Mouse (Mus musculus) limb, embryonic 15.5 days (tissue): ENCODE measurements around the gene Tex52. TPM values are rescaled to one million over a fixed set of nuclear protein-coding genes. Genes with fewer than 3 reads are reported as not detected.

ENCODE experiments used
- ATAC-seq: fragments of 200-750 bp; cut with Nextera tagmentation; 2 replicates; pipeline ENCODE4 v1.8.0; 2017; ENCODE audit warnings: low read depth, moderate TSS enrichment; ENCODE audit not compliant: insufficient number of reproducible peaks, low FRiP score, low TSS enrichment
- H3K27ac ChIP-seq: fragments of 300-500 bp; sonication (generic); 2 replicates; pipeline ENCODE4 v1.5.1; 2015; ENCODE audit warnings: moderate library complexity, mild to moderate bottlenecking, inconsistent platforms
- H3K27me3 ChIP-seq: fragments of 300-500 bp; sonication (generic); 2 replicates; pipeline ENCODE4 v1.6.1; 2015; ENCODE audit warnings: inconsistent platforms
- H3K36me3 ChIP-seq: fragments of 300-500 bp; sonication (generic); 2 replicates; pipeline ENCODE4 v1.6.1; 2015; ENCODE audit warnings: inconsistent platforms
- H3K4me1 ChIP-seq: fragments of 300-500 bp; sonication (generic); 2 replicates; pipeline ENCODE4 v1.6.1; 2015; ENCODE audit warnings: inconsistent platforms
- H3K4me2 ChIP-seq: fragments of 300-500 bp; sonication (generic); 2 replicates; pipeline ENCODE4 v1.6.1; 2015; ENCODE audit warnings: mild to moderate bottlenecking, inconsistent platforms
- H3K4me3 ChIP-seq: fragments of 300-500 bp; sonication (generic); 2 replicates; pipeline ENCODE4 v1.5.1; 2015; ENCODE audit warnings: mild to moderate bottlenecking, inconsistent platforms
- H3K9ac ChIP-seq: fragments of 300-500 bp; sonication (generic); 2 replicates; pipeline ENCODE4 v1.6.1; 2015; ENCODE audit warnings: inconsistent platforms
- H3K9me3 ChIP-seq: fragments of 300-500 bp; sonication (generic); 2 replicates; pipeline ENCODE4 v1.6.1; 2016; ENCODE audit warnings: inconsistent platforms
- whole genome bisulfite sequencing: fragments of 180-500 bp; shearing (Covaris S2); methylation state at CpG from one replicate; pipeline ENCODE4 v1.1.7; 2015; 5-methylcytosine and 5-hydroxymethylcytosine counted together
- polyA plus RNA-seq: library from polyadenylated mRNA; unstranded; fragments of >200 nt; fragmentation: Nextera tagmentation; extraction: Ambion mirVana; gene quantifications from 2 replicates; pipeline ENCODE4 v1.2.1, GENCODE M21; 2015

Tex52 gene
- polyA plus RNA-seq, 1 experiment from 2014 or later: 0.26 TPM

DNA sequence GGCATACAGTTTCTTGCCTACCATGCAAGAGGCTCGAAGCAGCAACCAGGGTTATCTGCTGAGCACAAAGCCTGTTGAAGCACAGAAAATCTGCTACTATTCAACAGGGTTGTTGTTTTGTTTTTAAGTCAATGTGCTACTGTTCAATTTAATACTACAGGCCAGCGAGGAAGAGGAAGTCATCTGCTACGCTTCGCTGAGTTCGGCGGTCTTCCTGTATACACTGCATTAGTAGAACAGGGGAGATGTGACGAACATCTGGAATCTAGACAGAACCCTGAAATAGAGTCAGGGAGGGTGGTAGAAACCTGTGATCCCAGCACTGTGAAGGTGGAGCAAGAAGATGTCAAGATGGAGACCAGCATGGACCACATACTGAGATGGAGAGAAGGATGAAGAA, 8.5 kb downstream of the Tex52 start:
- Histone ChIP-seq H3K27ac (no peak overlapping the region), H3K4me1 (no peaks in the 10 kb centered on the region), H3K4me2 (no peak overlapping the region), H3K36me3 (no peaks in the 10 kb centered on the region), H3K9me3 (no peaks in the 10 kb centered on the region), H3K27me3 (no peaks in the 10 kb centered on the region), H3K4me3 (no peak overlapping the region), H3K9ac (no peak overlapping the region)
- ATAC-seq: no peak
- 80% methylated on average over 7 of the region's 7 CpGs for WGBS

DNA sequence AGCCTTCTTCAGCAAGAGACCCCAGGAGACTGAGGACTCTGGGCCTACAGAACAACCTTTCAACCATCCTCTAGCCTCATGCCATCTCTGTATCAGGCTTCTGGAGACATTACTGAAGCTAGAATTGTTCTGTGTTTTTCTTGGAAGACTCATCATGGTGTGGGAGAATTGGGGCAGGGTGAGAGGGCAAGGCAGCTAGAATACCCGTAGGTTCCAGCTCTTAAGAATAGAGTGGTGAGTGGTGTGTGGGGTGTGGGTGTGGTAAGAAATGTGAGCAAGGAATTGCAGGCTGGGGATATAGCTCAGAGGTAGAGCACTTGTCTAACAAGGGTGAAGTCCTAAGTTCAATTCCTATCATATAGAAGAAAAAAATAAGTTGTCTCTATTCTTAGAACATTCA, 9.8 kb downstream of the Tex52 start:
- H3K4me1 ChIP-seq: no peaks in the 10 kb centered on the region
- ATAC-seq: no peak
- H3K4me2 ChIP-seq: no peak overlapping the region
- no peaks in the 10 kb centered on the region for H3K27me3 ChIP-seq
- H3K9me3 ChIP-seq: no peaks in the 10 kb centered on the region
- H3K36me3 ChIP-seq: no peaks in the 10 kb centered on the region
- no peak overlapping the region for H3K27ac ChIP-seq
- no peak overlapping the region for H3K9ac ChIP-seq
- no peak overlapping the region for H3K4me3 ChIP-seq
- 83% methylated on average over 1 of the region's 1 CpGs for WGBS

DNA sequence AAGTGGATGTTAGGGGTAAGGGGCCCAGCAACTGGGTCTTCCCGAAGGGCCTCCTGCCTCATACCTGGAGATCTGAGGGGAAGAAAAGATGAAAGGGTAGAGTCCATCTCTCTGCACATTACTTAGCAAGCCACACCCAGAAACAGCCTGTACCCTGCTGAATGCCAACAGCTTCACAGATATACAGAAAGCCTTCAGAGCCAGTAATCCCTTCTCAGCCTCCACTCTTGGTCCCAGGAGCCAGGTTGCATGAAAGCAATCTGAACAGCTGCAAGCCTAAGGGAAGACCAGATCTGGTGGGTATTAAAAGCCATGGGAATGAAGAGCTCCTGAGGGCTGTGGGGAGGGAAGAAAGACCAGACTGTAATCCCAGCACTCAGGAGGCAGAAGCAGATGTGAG, 13.9 kb downstream of the Tex52 start:
- Histone ChIP-seq H3K4me1 (no peaks in the 10 kb centered on the region), H3K27ac (no peak overlapping the region), H3K4me3 (no peak overlapping the region), H3K9ac (no peak overlapping the region), H3K4me2 (no peak overlapping the region), H3K9me3 (no peaks in the 10 kb centered on the region), H3K27me3 (no peaks in the 10 kb centered on the region), H3K36me3 (no peaks in the 10 kb centered on the region)
- WGBS: 75% methylated on average over 1 of the region's 1 CpGs
- no peak for ATAC-seq

DNA sequence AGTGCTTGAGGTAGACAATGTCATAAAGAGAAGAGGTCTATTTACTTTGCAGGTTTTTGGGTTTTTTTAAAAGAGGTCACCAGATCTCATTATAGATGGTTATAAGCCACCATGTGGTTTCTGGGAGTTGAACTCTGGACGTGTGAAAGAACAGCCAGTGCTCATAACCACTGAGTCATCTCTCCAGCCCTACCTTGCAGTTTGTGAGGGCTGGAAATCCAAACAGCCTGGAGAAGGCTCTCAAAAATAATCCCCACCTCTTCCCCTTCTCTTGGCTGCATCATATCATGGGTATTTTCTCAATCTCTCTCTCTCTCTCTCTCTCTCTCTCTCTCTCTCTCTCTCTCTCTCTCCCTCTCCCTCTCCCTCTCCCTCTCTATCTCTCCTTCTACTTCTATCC, 15.4 kb downstream of the Tex52 start:
- Histone ChIP-seq H3K4me3 (no peak overlapping the region), H3K9me3 (no peaks in the 10 kb centered on the region), H3K9ac (no peak overlapping the region), H3K27ac (no peak overlapping the region), H3K4me2 (no peak overlapping the region), H3K4me1 (no peaks in the 10 kb centered on the region), H3K36me3 (no peaks in the 10 kb centered on the region), H3K27me3 (no peaks in the 10 kb centered on the region)
- WGBS: 62% methylated on average over 1 of the region's 1 CpGs
- ATAC-seq: no peak

DNA sequence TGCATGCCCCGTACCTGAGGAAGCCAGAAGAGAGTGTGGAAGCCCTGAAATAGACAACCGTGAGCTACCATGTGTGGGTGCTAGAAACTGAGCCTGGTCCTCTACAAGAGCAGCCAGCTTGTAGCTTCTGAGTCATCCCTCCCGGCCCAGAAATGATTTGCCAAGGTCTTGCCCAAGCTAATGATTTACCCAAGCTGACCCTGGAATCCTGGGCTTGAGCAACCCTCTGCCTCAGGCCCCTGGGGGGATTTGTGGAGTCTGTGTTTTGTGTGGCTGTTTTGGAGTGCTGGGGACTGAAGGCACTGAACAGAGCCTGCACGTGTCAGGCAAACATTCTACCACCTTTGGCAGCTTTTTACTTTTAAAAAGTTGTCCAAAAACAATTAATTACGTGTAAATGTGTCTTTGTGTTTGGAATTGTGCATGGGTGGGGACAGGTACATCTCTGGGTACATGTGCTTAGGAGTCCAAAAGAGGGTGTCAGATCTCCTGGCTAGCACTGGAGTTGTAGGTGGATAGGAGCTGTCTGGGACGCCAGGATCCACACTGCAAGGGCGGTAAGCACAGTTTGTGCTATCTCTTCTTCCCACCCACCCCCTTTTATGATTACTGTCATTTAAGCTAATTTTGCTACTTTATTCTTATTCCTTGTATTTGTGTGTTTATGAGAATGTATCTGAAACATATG, 22.5 kb downstream of the Tex52 start:
- no peaks in the 10 kb centered on the region for H3K27me3 ChIP-seq
- 77% methylated on average over 7 of the region's 7 CpGs for WGBS
- peaks cover 12% of the 10 kb centered on the region; the same call in 1 of the 2 replicates for H3K4me1 ChIP-seq
- ATAC-seq: no peak
- no peak overlapping the region for H3K9ac ChIP-seq
- H3K9me3 ChIP-seq: no peaks in the 10 kb centered on the region
- no peak overlapping the region for H3K27ac ChIP-seq
- H3K36me3 ChIP-seq: no peaks in the 10 kb centered on the region
- no peak overlapping the region for H3K4me2 ChIP-seq
- no peak overlapping the region for H3K4me3 ChIP-seq

DNA sequence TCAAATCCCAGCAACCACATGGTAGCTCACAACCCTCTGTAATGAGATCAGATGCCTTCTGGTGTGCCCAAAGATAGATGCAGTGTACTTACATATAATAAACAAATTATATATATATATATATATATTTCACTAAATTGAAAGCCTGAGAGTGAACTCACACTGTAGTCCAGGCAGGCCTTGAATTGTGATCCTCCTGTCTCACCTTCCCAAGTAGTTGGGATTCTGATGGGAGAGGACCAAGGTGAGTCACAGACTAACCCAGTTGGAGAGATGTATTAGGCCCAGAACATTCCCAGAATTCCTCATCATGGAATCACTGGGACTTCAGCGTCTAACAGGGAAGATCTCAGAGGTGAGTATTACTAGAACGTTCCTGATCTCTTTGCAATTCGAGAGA, 23.7 kb downstream of the Tex52 start, which contains the start of gene Nrip2:
Gene Nrip2 (plus strand): TSS at position 301 of the 400 bp plus-strand sequence.
- no peaks in the 10 kb centered on the region for H3K36me3 ChIP-seq
- H3K27me3 ChIP-seq: no peaks in the 10 kb centered on the region
- 69% methylated on average over 3 of the region's 3 CpGs for WGBS
- peaks cover 12% of the 10 kb centered on the region; the same call in 1 of the 2 replicates for H3K4me1 ChIP-seq
- H3K27ac ChIP-seq: peak within 1 kb of the TSS; percentile 23; the same call in 1 of the 2 replicates
- H3K4me2 ChIP-seq: peak within 1 kb of the TSS; percentile 45
- no peak for ATAC-seq
- no peaks in the 10 kb centered on the region for H3K9me3 ChIP-seq
- peak within 1 kb of the TSS; percentile 32 for H3K4me3 ChIP-seq
- no peak within 1 kb of the TSS for H3K9ac ChIP-seq

DNA sequence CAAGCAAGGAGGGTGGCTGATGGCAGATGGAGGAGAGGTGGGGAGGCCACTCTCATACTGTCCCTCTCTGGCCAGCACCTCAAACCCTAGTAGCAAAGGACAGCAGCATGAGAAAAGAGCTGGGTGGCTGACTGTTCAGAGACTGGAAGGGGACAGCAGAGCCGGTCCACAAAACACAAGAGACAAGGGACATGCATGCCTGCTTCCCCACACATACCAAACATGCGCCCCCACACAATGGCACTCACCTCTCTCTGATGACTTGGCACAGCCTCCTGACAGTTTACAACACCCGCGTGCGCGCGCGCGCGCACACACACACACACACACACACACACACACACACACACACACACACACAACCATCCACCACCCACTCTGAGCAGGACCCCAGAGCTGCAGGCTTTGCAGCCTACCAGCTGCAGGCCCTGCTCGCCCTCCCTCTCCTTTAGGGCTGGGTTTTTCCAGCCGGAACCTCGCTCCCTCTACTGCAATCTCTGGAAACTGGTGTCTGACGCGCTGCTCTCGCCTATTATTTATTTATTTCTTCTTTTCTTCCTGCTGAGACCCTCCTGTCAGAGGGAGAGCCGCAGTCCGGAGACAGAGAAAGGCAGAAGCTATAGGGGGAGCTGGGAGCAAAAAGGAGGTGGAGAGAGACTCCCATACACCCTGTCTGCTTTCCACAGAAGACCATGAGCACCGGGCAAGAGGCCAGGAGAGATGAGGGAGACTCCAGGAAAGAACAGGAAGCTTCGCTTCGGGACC, 24.3 kb downstream of the Tex52 start:
- WGBS: 29% methylated on average over 21 of the region's 21 CpGs
- no peaks in the 10 kb centered on the region for H3K27me3 ChIP-seq

DNA sequence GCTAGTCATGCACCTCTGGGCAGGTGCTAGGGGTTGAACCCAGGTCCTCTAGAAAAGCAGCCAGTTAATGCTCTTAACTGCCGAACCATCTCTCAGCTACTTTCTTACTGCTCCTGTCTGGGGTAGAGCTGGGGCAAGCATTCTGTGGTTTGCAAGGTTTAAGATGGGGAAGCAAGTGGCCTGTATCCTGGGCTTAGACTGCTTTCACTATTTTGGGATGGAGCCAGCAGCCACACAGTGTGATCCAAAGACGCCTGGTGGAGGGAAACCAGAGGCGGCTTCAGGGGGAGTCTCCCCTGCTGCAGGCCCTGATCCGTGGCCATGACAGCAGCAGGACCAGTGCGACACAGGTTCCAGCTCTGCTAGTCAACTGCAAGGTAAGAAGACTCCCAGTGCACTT, 29.5 kb downstream of the Tex52 start:
- WGBS: 46% methylated on average over 5 of the region's 5 CpGs
- Histone ChIP-seq H3K9me3 (no peaks in the 10 kb centered on the region), H3K27ac (no peak overlapping the region), H3K4me1 (peaks cover 15% of the 10 kb centered on the region; the same call in 1 of the 2 replicates), H3K27me3 (no peaks in the 10 kb centered on the region), H3K4me3 (no peak overlapping the region), H3K4me2 (no peak overlapping the region), H3K9ac (no peak overlapping the region), H3K36me3 (peaks cover 29% of the 10 kb centered on the region)
- no peak for ATAC-seq

More for the DNA sequence above, 24.3 kb downstream of the Tex52 start:
- H3K27ac ChIP-seq: peak overlapping the region; percentile 23; the same call in 1 of the 2 replicates
- no peaks in the 10 kb centered on the region for H3K9me3 ChIP-seq
- peak overlapping the region; percentile 45 for H3K4me2 ChIP-seq
- no peak overlapping the region for H3K9ac ChIP-seq
- H3K4me1 ChIP-seq: peaks cover 13% of the 10 kb centered on the region; the same call in 1 of the 2 replicates
- H3K4me3 ChIP-seq: peak overlapping the region; percentile 32
- peak; percentile 74; the same call in 1 of the 2 replicates for ATAC-seq
- H3K36me3 ChIP-seq: no peaks in the 10 kb centered on the region

DNA sequence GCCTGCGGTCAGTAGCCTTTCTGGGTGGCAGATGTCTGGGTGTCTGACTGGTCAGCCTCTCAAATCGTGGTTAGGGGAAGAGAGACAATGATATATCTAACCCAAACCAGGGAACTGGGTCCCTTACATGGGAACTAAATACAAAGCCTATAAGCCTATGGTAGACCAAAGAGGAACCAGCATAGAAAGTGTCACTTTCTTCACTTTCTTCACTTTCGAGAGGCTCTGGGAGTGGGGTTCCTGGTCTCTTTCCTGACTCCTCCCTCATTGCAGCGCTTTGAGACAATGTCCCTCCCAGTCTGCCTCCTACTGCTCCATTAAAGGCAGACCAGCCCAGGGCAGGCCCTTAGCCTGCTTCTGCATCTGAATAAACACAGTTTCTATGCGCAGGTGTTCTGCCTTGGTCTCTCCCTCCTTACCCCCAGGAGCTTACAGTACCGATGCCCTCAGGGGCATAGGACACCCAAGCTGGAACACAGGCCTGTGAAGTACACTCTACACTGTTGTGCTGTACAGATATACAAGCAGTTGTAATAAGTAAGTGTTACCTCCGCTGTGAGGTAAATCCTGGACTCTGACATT, 33.4 kb downstream of the Tex52 start:
- H3K4me2 ChIP-seq: no peak overlapping the region
- peaks cover 67% of the 10 kb centered on the region for H3K36me3 ChIP-seq
- WGBS: 83% methylated on average over 7 of the region's 7 CpGs
- H3K4me3 ChIP-seq: no peak overlapping the region
- no peak for ATAC-seq
- no peaks in the 10 kb centered on the region for H3K9me3 ChIP-seq
- H3K4me1 ChIP-seq: 0 out of 2 replicates have a peak, but pooled peaks cover 5% of the 10 kb centered on the region
- no peaks in the 10 kb centered on the region for H3K27me3 ChIP-seq
- H3K27ac ChIP-seq: no peak overlapping the region
- H3K9ac ChIP-seq: no peak overlapping the region

DNA sequence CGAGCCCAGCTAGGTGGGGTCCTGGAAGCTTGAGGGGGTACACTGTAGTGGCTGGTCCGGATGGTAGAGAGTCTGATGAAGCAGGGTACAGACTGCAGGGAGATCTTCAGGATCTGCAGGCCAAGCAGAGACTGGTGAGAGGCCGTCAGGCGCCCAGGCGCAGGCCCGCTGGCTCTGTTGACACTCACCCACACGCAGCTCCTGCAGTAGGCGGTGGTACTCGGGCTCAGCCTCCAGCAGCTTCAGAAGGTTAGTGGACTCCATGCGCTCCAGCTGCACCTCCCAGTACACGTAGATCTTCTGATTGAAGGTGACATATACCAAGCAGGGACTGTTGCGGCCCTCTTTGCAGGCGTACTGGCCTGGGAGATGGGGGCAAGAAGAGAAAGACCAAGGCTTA, 35.0 kb downstream of the Tex52 start:
- 96% methylated on average over 13 of the region's 13 CpGs for WGBS
- no peak overlapping the region for H3K9ac ChIP-seq
- H3K4me1 ChIP-seq: no peaks in the 10 kb centered on the region
- H3K4me3 ChIP-seq: no peak overlapping the region
- H3K9me3 ChIP-seq: no peaks in the 10 kb centered on the region
- no peak overlapping the region for H3K27ac ChIP-seq
- H3K27me3 ChIP-seq: no peaks in the 10 kb centered on the region
- H3K4me2 ChIP-seq: no peak overlapping the region
- H3K36me3 ChIP-seq: peaks cover 71% of the 10 kb centered on the region
- ATAC-seq: no peak

DNA sequence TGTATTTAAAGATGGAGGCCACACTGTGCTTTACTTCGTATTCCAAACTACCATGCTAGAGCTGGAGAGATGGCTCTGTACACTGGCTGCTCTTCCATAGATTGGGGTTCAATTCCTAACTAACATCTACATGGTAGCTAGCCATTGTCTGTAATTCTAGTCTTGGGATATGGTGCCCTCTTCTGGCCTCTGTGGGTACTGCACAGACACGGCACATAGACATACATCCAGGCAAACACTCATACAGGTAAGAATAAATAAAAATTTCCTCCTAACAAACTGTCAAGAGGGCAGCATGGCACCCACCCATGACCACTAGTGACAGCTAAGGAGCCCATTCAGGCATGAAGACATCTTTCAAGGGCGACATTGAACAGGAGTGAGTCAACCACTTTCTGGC, 35.9 kb downstream of the Tex52 start:
- no peak overlapping the region for H3K9ac ChIP-seq
- H3K36me3 ChIP-seq: peaks cover 72% of the 10 kb centered on the region
- no peaks in the 10 kb centered on the region for H3K4me1 ChIP-seq
- WGBS: 20% methylated on average over 3 of the region's 3 CpGs
- no peaks in the 10 kb centered on the region for H3K27me3 ChIP-seq
- H3K4me2 ChIP-seq: no peak overlapping the region
- H3K9me3 ChIP-seq: no peaks in the 10 kb centered on the region
- no peak for ATAC-seq
- H3K4me3 ChIP-seq: no peak overlapping the region
- no peak overlapping the region for H3K27ac ChIP-seq

DNA sequence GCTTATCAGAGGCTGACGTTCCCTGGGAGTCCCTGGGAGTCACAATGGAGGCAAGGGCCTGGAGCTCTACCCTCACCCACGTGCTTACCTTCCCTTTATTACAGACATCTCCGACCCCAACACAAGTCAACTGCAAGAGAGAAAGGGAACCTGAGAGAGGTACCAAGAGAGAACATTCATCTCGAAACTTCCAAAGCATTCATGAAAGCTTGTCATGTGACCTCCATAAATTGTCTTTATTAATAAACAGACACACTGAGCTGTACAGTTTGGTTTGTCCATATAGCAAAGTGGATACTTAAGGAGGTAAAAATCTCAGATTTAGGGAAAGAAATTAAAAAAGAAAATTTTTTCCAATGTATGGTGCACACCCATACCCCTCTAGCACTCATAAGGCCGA, 40.9 kb downstream of the Tex52 start:
- H3K27me3 ChIP-seq: no peaks in the 10 kb centered on the region
- H3K4me3 ChIP-seq: no peak overlapping the region
- no peak overlapping the region for H3K9ac ChIP-seq
- no peak overlapping the region for H3K4me2 ChIP-seq
- no peaks in the 10 kb centered on the region for H3K9me3 ChIP-seq
- peaks cover 44% of the 10 kb centered on the region for H3K36me3 ChIP-seq
- ATAC-seq: no peak
- no peaks in the 10 kb centered on the region; the same call in 1 of the 2 replicates for H3K4me1 ChIP-seq
- no peak overlapping the region for H3K27ac ChIP-seq
- 85% methylated on average over 5 of the region's 5 CpGs for WGBS
